Mouse (Mus musculus): ENCODE measurements around the gene Ak3.

Ak3 gene

DNA sequence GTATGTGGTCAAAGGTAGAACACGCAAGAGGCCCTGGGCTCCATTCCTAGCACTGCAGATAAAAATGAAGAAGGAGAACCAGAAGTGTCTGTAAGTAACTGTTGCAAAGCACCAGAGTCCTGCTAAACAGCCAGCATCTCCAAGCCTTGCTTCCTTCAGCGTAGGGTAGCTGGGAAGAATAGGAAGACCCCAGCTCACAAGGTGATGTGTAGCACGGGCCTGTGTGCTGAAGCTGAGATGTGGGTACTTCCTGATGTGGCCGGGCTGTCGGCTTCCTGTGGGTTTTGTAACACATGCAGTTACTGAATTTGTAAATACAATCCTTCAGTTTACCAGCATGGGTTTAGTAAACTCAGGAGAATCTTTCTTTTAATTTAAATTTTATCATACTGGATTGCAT lies 52.4 kb downstream of the Ak3 start:
- DNase-seq (ENCODE audit: low read depth, low spot score) = no peak

DNA sequence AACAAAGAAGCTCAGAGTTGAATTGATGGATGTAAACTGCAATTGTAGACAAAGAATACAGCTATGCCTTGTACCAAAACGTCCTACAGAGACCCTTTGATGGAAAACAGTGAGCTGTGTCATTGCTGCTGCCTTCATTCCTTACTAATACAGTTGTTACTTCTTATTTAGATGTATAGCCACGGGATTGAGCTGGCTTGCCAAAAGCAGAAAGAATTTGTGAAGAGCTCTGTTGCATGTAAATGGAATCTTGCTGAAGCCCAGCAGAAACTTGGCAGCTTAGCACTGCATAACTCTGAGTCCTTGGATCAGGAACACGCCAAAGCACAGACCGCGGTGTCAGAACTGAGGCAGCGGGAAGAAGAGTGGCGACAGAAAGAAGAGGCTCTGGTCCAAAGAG lies 52.9 kb downstream of the Ak3 start:
- DNase-seq (ENCODE audit: low read depth, low spot score) = peak; percentile 87

DNA sequence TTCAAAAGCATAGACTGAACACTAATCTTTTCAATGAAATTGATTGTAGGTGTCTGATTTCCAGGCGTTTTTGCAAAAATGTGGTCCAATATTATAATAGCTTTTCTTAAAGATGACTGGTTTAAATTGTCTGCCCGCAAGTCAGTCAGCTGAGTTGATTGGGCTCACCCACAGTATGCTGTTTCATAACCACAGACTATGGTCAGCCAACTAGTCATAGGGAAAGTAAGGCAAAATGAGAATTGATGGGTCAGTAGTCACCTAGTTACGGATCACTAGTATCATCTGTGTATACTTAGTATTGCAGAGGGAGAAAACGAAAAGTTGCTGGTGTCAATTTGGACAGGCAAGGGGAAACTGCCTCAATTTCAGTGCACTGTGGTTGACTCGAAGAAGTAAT lies 56.4 kb downstream of the Ak3 start:
- no peak for DNase-seq (ENCODE audit: low read depth, low spot score)

DNA sequence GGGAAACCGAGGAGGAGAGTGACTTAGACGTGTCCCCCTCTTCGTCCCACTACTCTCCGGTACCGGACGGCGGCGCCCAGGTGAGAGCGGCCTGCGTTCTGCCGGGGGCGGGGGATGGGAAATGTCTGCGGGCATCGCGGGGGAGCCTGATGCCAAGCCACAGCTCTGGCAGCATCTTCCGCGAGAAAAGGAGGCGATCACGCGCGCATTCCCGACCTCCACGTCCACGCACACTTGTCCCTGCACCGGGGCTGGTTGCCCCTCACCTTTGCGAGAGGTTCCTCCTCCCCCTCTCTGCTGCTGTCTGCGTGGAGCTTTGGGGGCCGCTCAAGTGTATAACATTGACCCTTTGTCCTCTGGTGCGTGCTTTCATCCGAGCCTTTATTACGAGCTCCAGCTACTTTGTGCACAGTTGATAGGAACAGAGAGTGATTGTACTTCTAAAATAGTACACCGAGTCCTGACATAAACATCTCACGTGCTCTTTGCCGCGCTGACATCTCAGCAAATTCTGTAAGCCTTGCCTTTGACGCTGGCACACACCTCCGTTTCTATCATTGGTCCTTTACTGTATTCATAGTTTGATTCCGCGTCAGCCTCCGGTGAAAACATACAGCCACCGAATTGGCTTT lies 57.1 kb downstream of the Ak3 start:
- peak; percentile 69 for DNase-seq (ENCODE audit: low read depth, low spot score)

DNA sequence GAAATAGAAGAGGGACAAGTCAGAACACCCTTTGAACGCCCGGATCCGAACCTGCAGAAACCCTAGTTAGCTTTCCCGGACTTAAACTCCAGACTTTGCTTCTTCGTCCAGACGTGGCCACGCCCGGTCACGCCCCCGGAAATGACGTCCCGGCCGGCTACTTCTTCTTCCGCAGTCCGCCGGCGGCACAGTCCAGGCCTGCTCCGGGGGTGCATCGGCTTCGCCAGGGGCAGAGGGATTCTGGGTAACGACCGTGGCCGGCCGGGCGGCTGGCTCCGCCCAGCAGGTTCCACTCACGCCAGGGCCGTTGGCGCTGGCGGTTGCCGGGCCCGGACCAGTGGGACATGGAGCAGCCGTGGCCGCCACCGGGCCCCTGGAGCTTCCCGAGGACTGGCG lies 57.6 kb downstream of the Ak3 start, which contains the start of gene Cdc37l1:
Gene Cdc37l1, plus strand, starts transcription at position 159 of the 396 bp plus-strand sequence.
- DNase-seq (ENCODE audit: low read depth, low spot score) = peak; percentile 98

DNA sequence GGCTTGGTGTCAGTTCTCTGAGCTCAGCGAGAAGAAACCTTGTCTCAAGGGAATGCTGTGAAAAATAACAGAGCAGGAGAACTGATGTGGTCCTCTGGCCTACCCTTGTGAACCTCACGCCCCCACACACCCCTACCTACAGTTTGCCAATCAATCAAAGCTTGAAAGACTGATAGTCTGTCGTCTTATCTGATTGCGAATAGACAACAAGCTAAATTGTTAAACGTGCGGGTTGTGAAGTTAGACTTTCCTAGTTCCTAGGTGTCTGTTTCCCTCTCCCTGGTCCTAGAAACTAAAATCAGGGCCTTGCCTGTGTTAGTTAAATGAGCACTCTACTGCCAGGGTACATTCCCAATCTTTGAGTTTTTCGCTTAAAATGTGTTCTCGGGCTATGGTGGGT lies 58.2 kb downstream of the Ak3 start:
- no peak for DNase-seq (ENCODE audit: low read depth, low spot score)

DNA sequence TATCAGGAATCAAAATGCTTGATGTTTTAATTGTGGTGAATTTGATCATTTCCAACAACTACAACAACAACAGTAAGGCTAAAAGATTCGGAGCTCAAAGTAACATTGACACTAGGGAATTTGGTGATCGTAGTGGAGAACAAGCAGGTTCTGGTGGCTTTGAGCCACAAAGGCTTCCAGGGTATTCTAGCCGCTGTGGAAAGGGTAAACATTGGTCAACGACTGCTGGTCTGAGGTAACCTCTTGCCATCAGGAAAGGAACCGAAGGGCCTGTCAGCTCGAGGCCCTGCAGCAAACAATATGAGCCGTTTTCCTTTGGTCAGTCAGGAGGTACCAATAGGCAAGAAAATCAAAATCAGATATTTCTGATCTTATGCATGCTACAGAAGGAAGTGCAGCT lies 65.1 kb downstream of the Ak3 start:
- DNase-seq (ENCODE audit: low read depth, low spot score) = no peak

DNA sequence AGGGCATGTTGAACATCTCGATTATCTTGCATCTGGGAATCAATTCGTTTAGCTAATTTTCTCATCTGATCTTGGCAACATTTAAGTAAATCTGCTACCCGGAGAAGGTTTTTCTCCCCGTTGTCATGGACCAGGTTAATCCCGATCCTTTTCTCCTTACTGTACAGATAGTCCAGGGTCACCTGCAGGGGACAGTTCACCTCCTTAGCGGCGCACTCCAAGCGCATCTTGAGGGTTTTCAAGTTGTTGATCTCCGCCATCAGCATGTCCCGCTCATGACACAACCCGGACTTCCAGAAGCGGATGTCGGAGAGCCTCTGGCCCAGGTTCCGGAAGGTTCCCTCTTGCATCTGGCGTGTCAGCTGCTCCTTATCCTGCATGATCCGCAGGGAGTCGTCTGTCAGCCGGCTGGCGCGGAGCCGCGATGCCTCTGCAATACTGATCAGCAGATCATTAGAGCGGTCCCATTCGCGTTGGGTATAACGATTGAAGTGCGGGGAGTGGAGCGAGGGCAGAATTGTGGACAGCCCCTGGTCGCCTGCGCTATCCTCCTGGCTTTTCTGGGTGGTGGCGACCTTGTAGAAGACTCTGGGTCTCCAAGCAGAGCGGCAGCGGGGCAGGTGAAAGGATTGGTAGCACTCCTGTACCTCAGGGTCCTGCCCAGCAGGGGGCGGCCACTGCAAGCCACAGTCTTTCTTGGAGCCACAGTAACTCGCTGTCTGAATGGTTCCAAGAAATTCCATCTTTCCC lies 72.7 kb downstream of the Ak3 start:
- peak; percentile 84 for DNase-seq (ENCODE audit: low read depth, low spot score)

Data from brain, adult 2 months (tissue).